Mouse (Mus musculus): Measurements from ENCODE around the gene Mki67.

GRCm38 (mm10) chr7:135691941-135692340 lies 24.2 kb downstream of the Mki67 start:
- TF ChIP-seq CTCF (IDR thresholded peaks at IDR 0.05; ENCODE audit: insufficient read depth, low read length), result no peak
- TF ChIP-seq POLR2A (IDR thresholded peaks at IDR 0.05; ENCODE audit: borderline replicate concordance, extremely low read depth, low read depth, low read length), result no peak

Data from lung, adult 2 months (tissue).